Mouse (Mus musculus) liver, embryonic 14.5 days (tissue): ENCODE measurements around the gene Dag1.

ENCODE experiments used
- CTCF ChIP-seq: IDR thresholded peaks from 2 replicates; pipeline ENCODE4 v1.5.1; 2016; ENCODE audit warnings: antibody characterized with exemption, low read depth, control low read depth
- EP300 ChIP-seq: IDR thresholded peaks from 2 replicates; pipeline ENCODE4 v1.6.1; 2016; ENCODE audit warnings: antibody characterized with exemption, low read depth

DNA sequence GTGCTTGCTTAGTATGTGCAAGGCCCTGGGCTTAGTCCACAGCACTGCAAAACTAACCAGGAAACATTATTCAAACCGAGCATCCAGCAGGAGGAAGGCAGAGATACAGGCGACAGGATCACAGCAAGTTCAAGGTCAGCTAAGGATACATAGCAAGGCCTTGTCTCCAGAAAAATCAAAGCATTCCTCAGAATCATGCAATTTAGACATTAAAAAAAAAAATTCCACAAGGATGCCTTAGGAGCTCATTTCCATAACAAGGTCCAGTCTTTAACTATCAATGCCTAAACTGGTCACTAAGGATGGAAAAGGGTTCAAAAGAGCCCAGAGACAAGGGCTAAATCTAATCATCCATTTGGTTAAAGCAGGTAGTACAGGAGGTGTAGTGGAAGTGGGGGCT, 38.6 kb downstream of the Dag1 start:
- no peak for TF ChIP-seq CTCF
- TF ChIP-seq EP300 = no peak
